ENCODE assay signal across 8 mouse cellular contexts in the genomic region with DNA sequence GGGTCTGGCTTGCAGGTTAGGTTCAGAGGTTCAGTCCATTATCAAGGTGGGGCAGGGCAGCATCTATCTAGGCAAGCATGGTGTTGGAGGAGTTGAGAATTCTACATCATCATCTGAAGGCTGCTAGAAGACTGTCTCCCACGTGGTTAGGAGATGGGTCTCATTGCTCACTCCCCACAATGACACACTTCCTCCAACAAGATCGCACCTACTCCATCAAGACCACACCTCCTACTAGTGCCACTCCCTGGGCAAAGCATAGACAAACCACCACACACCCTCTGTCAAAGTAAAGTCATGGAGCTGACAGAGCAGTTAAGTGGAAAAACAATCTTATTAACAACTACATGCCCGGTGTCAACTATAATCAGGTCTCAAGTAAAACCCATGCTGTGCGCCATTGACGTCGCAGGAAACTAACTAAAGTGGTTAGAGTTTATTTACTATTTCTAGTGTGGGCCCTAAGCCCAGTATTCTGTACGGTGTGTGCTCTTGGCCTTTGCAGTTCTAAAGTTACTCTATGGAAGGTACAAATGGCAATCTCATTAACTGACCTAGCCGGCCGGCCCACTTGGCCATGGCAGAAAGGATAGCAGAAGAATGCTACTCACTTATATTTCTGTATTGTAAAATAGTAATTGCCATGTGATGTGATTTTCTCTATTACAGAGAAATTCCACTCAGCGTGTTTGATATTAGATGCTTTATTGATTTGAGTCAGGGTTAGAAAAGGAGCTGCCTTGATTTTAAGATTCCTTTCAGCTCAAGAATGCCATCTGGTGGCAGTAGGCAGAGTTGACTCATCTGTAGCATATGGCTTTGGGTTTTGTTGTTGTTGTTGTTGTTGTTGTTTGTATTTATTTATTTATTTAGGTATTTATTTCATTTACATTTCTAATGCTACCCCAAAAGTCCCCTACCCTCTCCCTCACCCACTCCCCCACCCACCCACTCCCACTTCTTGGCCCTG. TPM values are rescaled to one million over a fixed set of nuclear protein-coding genes. Genes with fewer than 3 reads are reported as not detected.
A peak's percentile ranks its signal among the peaks of the same experiment; 100 is the strongest.
DNase-seq lines count a peak whose midpoint lies in the region; ATAC-seq and TF ChIP-seq lines count a peak whose summit lies in the region.

No protein-coding gene starts in this region.

- TF ChIP-seq CTCF in G1E (IDR thresholded peaks at IDR 0.05; ENCODE audit: low read depth, low read length) = peak; percentile 35; the same call in 1 of the 2 replicates
- TF ChIP-seq CTCF in layer of hippocampus, adult 2 months (conservative IDR thresholded peaks at IDR 0.05) = peak; percentile 90

- H3K9me3 ChIP-seq in hindbrain, embryonic 11.5 days (ENCODE audit: control insufficient read depth, low read length) = no peaks in the 10 kb centered on the region
- no peaks in the 10 kb centered on the region for H3K9me3 ChIP-seq in hindbrain, embryonic 13.5 days
- no peaks in the 10 kb centered on the region for H3K9me3 ChIP-seq in G1E (replicated peaks)

- no peak overlapping the region for H3K4me2 ChIP-seq in hindbrain, embryonic 11.5 days (replicated peaks; ENCODE audit: low read depth, low read length)
- no peak overlapping the region for H3K4me2 ChIP-seq in hindbrain, embryonic 13.5 days

- DNase-seq in hindbrain, embryonic 11.5 days (ENCODE audit: low spot score) = peak; percentile 43
- DNase-seq in 3T3-L1 (ENCODE audit: low read depth, low spot score) (peak; percentile 58), G1E (ENCODE audit: low spot score) (no peak)
- DNase-seq in cerebellum, adult 9-11 months = peak; percentile 34
- DNase-seq in layer of hippocampus, adult 2 months (ENCODE audit: low spot score in 2 of 2) = peak; percentile 27 to 55
- DNase-seq in splenic B cell, adult 2 months (ENCODE audit: low read depth, low spot score) = peak; percentile 74
- no peak for DNase-seq in ovary, postnatal 10 days (ENCODE audit: low spot score)

- H3K9ac ChIP-seq in hindbrain, embryonic 11.5 days (ENCODE audit: low read depth, low read length) = no peak overlapping the region
- H3K9ac ChIP-seq in hindbrain, embryonic 13.5 days = no peak overlapping the region

- no peak overlapping the region for H3K4me3 ChIP-seq in hindbrain, embryonic 11.5 days (ENCODE audit: low read depth, low read length)
- H3K4me3 ChIP-seq in hindbrain, embryonic 13.5 days = no peak overlapping the region
- H3K4me3 ChIP-seq in G1E (ENCODE audit: low read depth, low read length) = no peak overlapping the region
- no peak overlapping the region for H3K4me3 ChIP-seq in layer of hippocampus, adult 2 months

- no peak overlapping the region for H3K27ac ChIP-seq in hindbrain, embryonic 11.5 days (ENCODE audit: low read depth, low read length)
- H3K27ac ChIP-seq in hindbrain, embryonic 13.5 days = no peak overlapping the region
- no peak overlapping the region for H3K27ac ChIP-seq in layer of hippocampus, adult 2 months

- no peaks in the 10 kb centered on the region for H3K36me3 ChIP-seq in hindbrain, embryonic 11.5 days (ENCODE audit: control insufficient read depth, insufficient read depth, low read length)
- H3K36me3 ChIP-seq in hindbrain, embryonic 13.5 days = peaks cover 30% of the 10 kb centered on the region
- H3K36me3 ChIP-seq in G1E (replicated peaks) = peaks cover 50% of the 10 kb centered on the region
- 0 out of 2 replicates have a peak, but pooled peaks cover 2% of the 10 kb centered on the region for H3K36me3 ChIP-seq in splenic B cell, adult 2 months (ENCODE audit: control insufficient read depth, insufficient read depth, low read length, poor library complexity, severe bottlenecking)

- no peaks in the 10 kb centered on the region for H3K4me1 ChIP-seq in hindbrain, embryonic 11.5 days (replicated peaks; ENCODE audit: control insufficient read depth, insufficient read depth, low read length)
- H3K4me1 ChIP-seq in hindbrain, embryonic 13.5 days (replicated peaks) = no peaks in the 10 kb centered on the region
- H3K4me1 ChIP-seq in G1E (ENCODE audit: insufficient read depth, low read depth, low read length) = peaks cover 6% of the 10 kb centered on the region; the same call in 1 of the 2 replicates

- H3K27me3 ChIP-seq in hindbrain, embryonic 11.5 days (ENCODE audit: control insufficient read depth, insufficient read depth, low read length) = no peaks in the 10 kb centered on the region
- H3K27me3 ChIP-seq in hindbrain, embryonic 13.5 days = no peaks in the 10 kb centered on the region
- no peaks in the 10 kb centered on the region for H3K27me3 ChIP-seq in G1E (ENCODE audit: insufficient read depth, low read length)
- no peaks in the 10 kb centered on the region for H3K27me3 ChIP-seq in splenic B cell, adult 2 months (ENCODE audit: control insufficient read depth, insufficient read depth, low read length, poor library complexity, severe bottlenecking)

- ATAC-seq in hindbrain, embryonic 11.5 days (ENCODE audit: low FRiP score) = no peak
- no peak for ATAC-seq in hindbrain, embryonic 13.5 days (ENCODE audit: low FRiP score)
- no peak for ATAC-seq in G1E (ENCODE audit: extremely low read depth, insufficient number of reproducible peaks, low FRiP score, poor library complexity, severe bottlenecking)

- WGBS in hindbrain, embryonic 11.5 days = 89% methylated on average over 10 of the region's 10 CpGs
- WGBS in hindbrain, embryonic 13.5 days = 88% methylated on average over 10 of the region's 10 CpGs

RNA-seq across cellular contexts. Expression of gene Spice1, which starts 15.3 kb away (rescaled TPM):
- 27.2 and 30.1 TPM in 2 replicates for polyA plus RNA-seq in hindbrain, embryonic 11.5 days (2014; fragmentation: Nextera tagmentation; extraction: Ambion mirVana)
- polyA plus RNA-seq in hindbrain, embryonic 13.5 days (2015; fragmentation: Nextera tagmentation; extraction: Ambion mirVana) = 17.1 and 17.7 TPM in 2 replicates
- total RNA-seq in G1E (2014; fragmentation: Nextera tagmentation) = 21.0 and 27.7 TPM in 2 replicates
- total RNA-seq in G1E (2017) = 20.9 and 24.4 TPM in 2 replicates
- polyA plus RNA-seq in G1E (2012) = 5.7 and 5.9 TPM in 2 replicates
- total RNA-seq in layer of hippocampus, adult 2 months (2021) = 10 to 100 TPM; 20.6 to 23.3 TPM

RNA-seq across cellular contexts. Expression of gene Sidt1, which starts 29.2 kb away (rescaled TPM):
- 0.20 and 0.28 TPM in 2 replicates for polyA plus RNA-seq in hindbrain, embryonic 11.5 days (2014; fragmentation: Nextera tagmentation; extraction: Ambion mirVana)
- polyA plus RNA-seq in hindbrain, embryonic 13.5 days (2015; fragmentation: Nextera tagmentation; extraction: Ambion mirVana) = 3.4 and 3.6 TPM in 2 replicates
- total RNA-seq in G1E (2014; fragmentation: Nextera tagmentation) (not detected in 2 replicates), G1E (2017) (1.1 TPM in 1 of 2 replicates, not detected in the other)
- polyA plus RNA-seq in G1E (2012) = not detected in 2 replicates
- 10 to 100 TPM; 43.5 to 45.0 TPM for total RNA-seq in layer of hippocampus, adult 2 months (2021)

RNA-seq across cellular contexts. Expression of gene Cfap44, which starts 32.4 kb away (rescaled TPM):
- 2.7 and 6.7 TPM in 2 replicates for polyA plus RNA-seq in hindbrain, embryonic 11.5 days (2014; fragmentation: Nextera tagmentation; extraction: Ambion mirVana)
- polyA plus RNA-seq in hindbrain, embryonic 13.5 days (2015; fragmentation: Nextera tagmentation; extraction: Ambion mirVana) = 6.1 and 8.5 TPM in 2 replicates
- total RNA-seq in G1E (2014; fragmentation: Nextera tagmentation) = not detected in 2 replicates
- total RNA-seq in G1E (2017) = 0.12 and 0.22 TPM in 2 replicates
- not detected in 2 replicates for polyA plus RNA-seq in G1E (2012)
- 10 to 100 TPM; 12.8 to 14.8 TPM for total RNA-seq in layer of hippocampus, adult 2 months (2021)

Comparison
In these comparisons a context has a peak if more than half of its experiments do, and no peak if none do; other contexts are left out.
1. DNase-seq: peak in hindbrain, embryonic 11.5 days (single experiment), 3T3-L1 (single experiment), cerebellum, adult 9-11 months (single experiment), layer of hippocampus, adult 2 months (2 of 2) and splenic B cell, adult 2 months (single experiment); none in G1E (single experiment) and ovary, postnatal 10 days (single experiment).